Mouse (Mus musculus): ENCODE measurements at regions not wholly inside any gene's neighbourhood (a gene's known extent, or its start where the extent isn't known, plus 50 kb on each side); places are given as distances from the start of the nearest gene placed in this dataset.

GRCm38 (mm10) chr1:124706246-124706645 is 660.9 kb upstream of the Dpp10 start:
- in situ Hi-C loops (cut with MboI, MseI) = no loop called here

GRCm38 (mm10) chr1:124674420-124674819 is 629.1 kb upstream of the Dpp10 start:
- in situ Hi-C loops (cut with MboI, MseI) = no loop called here

- in situ Hi-C loops (cut with MboI, MseI) = no loop called here
Observed at GRCm38 (mm10) chr1:124652872-124653271, 607.5 kb upstream of the Dpp10 start.

- in situ Hi-C loops (cut with MboI, MseI) = no loop called here
Observed at GRCm38 (mm10) chr1:124652251-124652861, 607.0 kb upstream of the Dpp10 start.

- in situ Hi-C loops (cut with MboI, MseI) = no loop called here
Observed at GRCm38 (mm10) chr1:124635246-124635768, 589.9 kb upstream of the Dpp10 start.

GRCm38 (mm10) chr1:124630084-124630483 is 584.7 kb upstream of the Dpp10 start:
- in situ Hi-C loops (cut with MboI, MseI) = no loop called here

- in situ Hi-C loops (cut with MboI, MseI) = no loop called here
Observed at GRCm38 (mm10) chr1:124584620-124585019, 539.3 kb upstream of the Dpp10 start.

Data from T-helper 1 cell (primary cell).